Mouse (Mus musculus) hindbrain, embryonic 13.5 days (tissue): ENCODE data around the gene Casq1. TPM values are rescaled to one million over a fixed set of nuclear protein-coding genes. Genes with fewer than 3 reads are reported as not detected.
A peak's percentile ranks its signal among the peaks of the same experiment; 100 is the strongest.

Experiments
- ATAC-seq: fragments of 200-750 bp; cut with Nextera tagmentation; 2 replicates; pipeline ENCODE4 v1.8.0; 2017; ENCODE audit warnings: moderate TSS enrichment; ENCODE audit not compliant: low FRiP score
- H3K27ac ChIP-seq: fragments of 300-500 bp; sonication (generic); 2 replicates; pipeline ENCODE4 v1.5.1; 2015; ENCODE audit warnings: inconsistent platforms, mild to moderate bottlenecking, moderate library complexity
- H3K27me3 ChIP-seq: fragments of 300-500 bp; sonication (generic); 2 replicates; pipeline ENCODE4 v1.6.1; 2015; ENCODE audit warnings: mild to moderate bottlenecking, inconsistent platforms
- H3K36me3 ChIP-seq: fragments of 300-500 bp; sonication (generic); 2 replicates; pipeline ENCODE4 v1.6.1; 2015; ENCODE audit warnings: mild to moderate bottlenecking, inconsistent platforms
- H3K4me1 ChIP-seq: fragments of 300-500 bp; sonication (generic); replicated peaks from 2 replicates; pipeline ENCODE4 v1.6.1; 2015; ENCODE audit warnings: inconsistent platforms
- H3K4me2 ChIP-seq: fragments of 300-500 bp; sonication (generic); 2 replicates; pipeline ENCODE4 v1.6.1; 2015; ENCODE audit warnings: inconsistent platforms, mild to moderate bottlenecking, moderate library complexity
- H3K4me3 ChIP-seq: fragments of 300-500 bp; sonication (generic); 2 replicates; pipeline ENCODE4 v1.5.1; 2015; ENCODE audit warnings: mild to moderate bottlenecking, inconsistent platforms
- H3K9ac ChIP-seq: fragments of 300-500 bp; sonication (generic); 2 replicates; pipeline ENCODE4 v1.6.1; 2015; ENCODE audit warnings: mild to moderate bottlenecking, inconsistent platforms
- H3K9me3 ChIP-seq: fragments of 300-500 bp; sonication (generic); 2 replicates; pipeline ENCODE4 v1.6.1; 2016; ENCODE audit warnings: inconsistent platforms
- WGBS: fragments of 180-500 bp; shearing (Covaris S2); methylation state at CpG from one replicate; pipeline ENCODE4 v1.1.7; 2015; 5-methylcytosine and 5-hydroxymethylcytosine counted together
- polyA plus RNA-seq: library from polyadenylated mRNA; unstranded; fragments of >200 nt; fragmentation: Nextera tagmentation; extraction: Ambion mirVana; gene quantifications from 2 replicates; pipeline ENCODE4 v1.2.1, GENCODE M21; 2015

Gene Casq1
- polyA plus RNA-seq, 1 experiment from 2014 or later: 2.3 TPM

DNA sequence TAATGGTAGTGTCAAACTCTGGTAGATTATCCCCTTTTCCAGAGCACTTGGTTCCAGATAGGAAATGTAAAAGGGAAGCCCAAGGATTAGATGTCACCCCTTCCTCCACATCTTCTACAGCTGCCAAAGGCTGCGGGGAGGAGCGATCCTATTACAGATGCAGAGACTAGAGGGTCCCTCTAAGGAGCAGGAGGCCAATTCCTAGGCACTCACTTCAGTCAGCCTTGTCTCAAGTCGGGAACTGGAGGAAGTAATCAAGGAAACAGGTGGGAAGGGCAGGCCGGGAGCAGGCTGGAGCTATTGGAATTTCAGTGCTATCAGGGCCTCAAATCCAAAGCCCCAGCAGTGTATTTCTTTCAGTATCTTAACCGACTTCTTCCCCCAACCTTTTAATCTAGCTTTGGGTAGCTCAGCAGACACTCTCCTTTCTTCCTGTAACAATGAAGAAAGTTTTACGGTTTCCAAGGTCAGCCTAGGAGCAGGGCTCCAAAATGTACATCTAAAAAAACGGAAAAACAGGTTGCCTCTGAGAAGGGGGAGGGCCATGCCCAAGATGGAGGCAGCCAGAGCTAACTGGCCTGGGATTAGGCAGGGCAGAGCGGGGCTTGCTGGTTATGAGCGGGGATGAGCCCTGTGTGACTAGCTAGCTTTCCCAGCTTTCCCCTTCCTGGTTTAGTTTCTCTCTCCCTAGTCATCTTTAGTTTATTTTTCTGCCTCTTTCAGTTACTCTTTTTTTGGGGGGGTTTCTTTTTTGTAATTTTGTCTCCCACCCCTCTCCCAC, 15.4 kb downstream of the Casq1 start:
- Histone ChIP-seq H3K4me3 (peak overlapping the region; percentile 82), H3K27me3 (no peaks in the 10 kb centered on the region), H3K4me2 (peak overlapping the region; percentile 70), H3K27ac (peak overlapping the region; percentile 95), H3K4me1 (peaks cover 76% of the 10 kb centered on the region), H3K36me3 (peaks cover 13% of the 10 kb centered on the region), H3K9ac (peak overlapping the region; percentile 97), H3K9me3 (no peaks in the 10 kb centered on the region)
- 12% methylated on average over 9 of the region's 9 CpGs for WGBS
- no peak for ATAC-seq

DNA sequence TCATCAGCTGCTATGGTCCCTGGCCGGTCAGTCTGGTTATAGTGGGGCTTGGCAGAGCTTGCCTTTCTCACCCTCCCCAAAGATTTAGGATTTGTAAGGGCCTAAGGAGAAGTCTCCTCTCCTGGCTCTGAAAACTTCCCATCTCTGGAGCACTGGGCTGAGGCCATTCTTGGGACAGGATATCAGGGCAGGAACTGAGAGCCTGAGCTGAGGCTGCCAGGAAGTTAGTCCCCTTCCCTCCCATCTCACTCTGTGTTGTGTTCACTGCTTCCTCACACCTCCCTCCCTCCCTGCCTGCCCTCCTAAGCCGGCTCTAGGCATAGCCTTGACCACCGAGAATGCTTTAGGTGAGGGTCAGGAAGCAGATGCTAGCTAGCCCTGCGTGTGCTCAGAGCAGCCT, 16.1 kb downstream of the Casq1 start:
- 6% methylated on average over 4 of the region's 4 CpGs for WGBS

GRCm38 (mm10) chr1:172202894-172203522, 16.7 kb downstream of the Casq1 start:
- Histone ChIP-seq H3K4me1 (peaks cover 79% of the 10 kb centered on the region), H3K27me3 (no peaks in the 10 kb centered on the region), H3K9me3 (no peaks in the 10 kb centered on the region), H3K27ac (peak overlapping the region; percentile 95), H3K36me3 (peaks cover 23% of the 10 kb centered on the region), H3K9ac (peak overlapping the region; percentile 97), H3K4me2 (peak overlapping the region; percentile 70), H3K4me3 (peak overlapping the region; percentile 82)
- ATAC-seq: peak; percentile 9
- WGBS: 3% methylated on average over 2 of the region's 2 CpGs

More for the DNA sequence above, 16.1 kb downstream of the Casq1 start:
- peak overlapping the region; percentile 95 for H3K27ac ChIP-seq
- no peaks in the 10 kb centered on the region for H3K27me3 ChIP-seq
- H3K4me3 ChIP-seq: peak overlapping the region; percentile 82; the same call in 1 of the 2 replicates
- peaks cover 18% of the 10 kb centered on the region for H3K36me3 ChIP-seq
- no peaks in the 10 kb centered on the region for H3K9me3 ChIP-seq
- ATAC-seq: no peak
- peaks cover 76% of the 10 kb centered on the region for H3K4me1 ChIP-seq
- H3K9ac ChIP-seq: peak overlapping the region; percentile 97
- peak overlapping the region; percentile 70 for H3K4me2 ChIP-seq

GRCm38 (mm10) chr1:172201967-172202880, 17.4 kb downstream of the Casq1 start:
- WGBS: 6% methylated on average over 14 of the region's 14 CpGs
- H3K4me1 ChIP-seq: peaks cover 74% of the 10 kb centered on the region
- no peaks in the 10 kb centered on the region for H3K9me3 ChIP-seq

GRCm38 (mm10) chr1:172200871-172201447, 18.7 kb downstream of the Casq1 start:
- Histone ChIP-seq H3K9me3 (no peaks in the 10 kb centered on the region), H3K4me1 (peaks cover 67% of the 10 kb centered on the region), H3K9ac (peak overlapping the region; percentile 46; the same call in 1 of the 2 replicates), H3K27ac (peak overlapping the region; percentile 95), H3K27me3 (no peaks in the 10 kb centered on the region), H3K4me2 (peak overlapping the region; percentile 70), H3K36me3 (peaks cover 44% of the 10 kb centered on the region), H3K4me3 (peak overlapping the region; percentile 5; the same call in 1 of the 2 replicates)
- WGBS: 4% methylated on average over 7 of the region's 7 CpGs
- peak; percentile 66 for ATAC-seq

More at GRCm38 (mm10) chr1:172201967-172202880, 17.4 kb downstream of the Casq1 start:
- Histone ChIP-seq H3K4me3 (peak overlapping the region; percentile 17), H3K4me2 (peak overlapping the region; percentile 70), H3K36me3 (peaks cover 31% of the 10 kb centered on the region), H3K27me3 (no peaks in the 10 kb centered on the region), H3K9ac (peak overlapping the region; percentile 69), H3K27ac (peak overlapping the region; percentile 95)
- no peak for ATAC-seq

- H3K4me2 ChIP-seq: peak overlapping the region; percentile 70; the same call in 1 of the 2 replicates
- H3K27ac ChIP-seq: peak overlapping the region; percentile 95
- WGBS: 73% methylated on average over 5 of the region's 5 CpGs
- H3K36me3 ChIP-seq: peaks cover 52% of the 10 kb centered on the region
- no peak for ATAC-seq
- peaks cover 60% of the 10 kb centered on the region for H3K4me1 ChIP-seq
- no peak overlapping the region for H3K4me3 ChIP-seq
- no peaks in the 10 kb centered on the region for H3K27me3 ChIP-seq
- no peaks in the 10 kb centered on the region for H3K9me3 ChIP-seq
- H3K9ac ChIP-seq: peak overlapping the region; percentile 21; the same call in 1 of the 2 replicates
Measured at GRCm38 (mm10) chr1:172200161-172200560, 19.5 kb downstream of the Casq1 start.

- Histone ChIP-seq H3K9ac (no peak overlapping the region), H3K27me3 (no peaks in the 10 kb centered on the region), H3K4me3 (no peak overlapping the region), H3K4me1 (peaks cover 49% of the 10 kb centered on the region), H3K36me3 (peaks cover 64% of the 10 kb centered on the region), H3K9me3 (no peaks in the 10 kb centered on the region), H3K27ac (no peak overlapping the region), H3K4me2 (no peak overlapping the region)
- ATAC-seq: no peak
- 90% methylated on average over 4 of the region's 4 CpGs for WGBS
Measured at GRCm38 (mm10) chr1:172198996-172199395, 20.7 kb downstream of the Casq1 start.

DNA sequence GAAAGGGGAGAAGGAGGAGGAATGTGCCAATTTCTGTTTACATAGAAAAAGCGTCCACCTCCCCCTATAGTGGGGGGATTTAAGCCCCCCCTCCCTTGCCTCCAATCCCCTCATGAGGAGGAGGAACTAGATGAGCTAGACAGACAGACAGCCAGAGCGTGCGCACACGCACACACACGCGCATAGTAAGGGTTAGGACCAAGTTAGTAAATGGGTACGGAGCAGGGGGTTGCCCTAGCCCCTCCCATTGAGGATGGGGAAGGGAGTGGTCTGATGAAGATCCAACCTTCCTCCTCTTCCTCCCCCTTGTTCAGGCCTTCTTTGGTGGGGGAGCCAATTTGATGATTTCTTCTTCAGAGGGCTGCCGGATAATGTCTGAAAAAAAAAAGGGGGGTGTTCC, 21.4 kb downstream of the Casq1 start:
- no peak overlapping the region for H3K4me2 ChIP-seq
- 85% methylated on average over 8 of the region's 8 CpGs for whole genome bisulfite sequencing
- no peaks in the 10 kb centered on the region for H3K9me3 ChIP-seq
- peaks cover 42% of the 10 kb centered on the region for H3K4me1 ChIP-seq
- peaks cover 70% of the 10 kb centered on the region for H3K36me3 ChIP-seq
- no peak overlapping the region for H3K9ac ChIP-seq
- peak overlapping the region; percentile 71; the same call in 1 of the 2 replicates for H3K27ac ChIP-seq
- H3K27me3 ChIP-seq: no peaks in the 10 kb centered on the region
- H3K4me3 ChIP-seq: no peak overlapping the region
- ATAC-seq: no peak

DNA sequence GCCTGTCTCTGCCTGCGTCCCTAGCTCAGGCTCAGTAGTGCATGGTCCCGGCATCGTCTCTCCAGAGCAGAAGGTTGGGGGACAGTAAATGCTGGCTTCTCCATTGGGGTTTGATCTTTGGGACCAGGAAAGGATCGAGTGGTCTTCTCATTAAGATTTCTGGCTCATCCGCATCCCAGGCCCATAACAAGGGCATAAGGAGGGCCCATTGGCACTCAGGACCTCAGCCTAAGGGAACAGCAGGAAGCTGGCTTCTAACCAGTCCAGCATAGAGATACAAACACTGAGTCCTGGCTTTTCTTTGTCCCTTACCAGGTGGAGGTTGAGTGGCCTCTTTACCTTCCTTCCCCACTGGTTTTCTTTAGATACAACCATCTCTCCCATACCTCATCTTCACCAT, 21.8 kb downstream of the Casq1 start:
- Histone ChIP-seq H3K9me3 (no peaks in the 10 kb centered on the region), H3K27me3 (no peaks in the 10 kb centered on the region)
- 82% methylated on average over 5 of the region's 5 CpGs for WGBS

GRCm38 (mm10) chr1:172197146-172197545, 22.5 kb downstream of the Casq1 start:
- peaks cover 30% of the 10 kb centered on the region for H3K4me1 ChIP-seq
- ATAC-seq: no peak

More for the DNA sequence above, 21.8 kb downstream of the Casq1 start:
- peak overlapping the region; percentile 71 for H3K27ac ChIP-seq
- no peak for ATAC-seq
- H3K4me1 ChIP-seq: peaks cover 37% of the 10 kb centered on the region
- peaks cover 70% of the 10 kb centered on the region for H3K36me3 ChIP-seq
- H3K9ac ChIP-seq: no peak overlapping the region
- H3K4me3 ChIP-seq: no peak overlapping the region
- H3K4me2 ChIP-seq: no peak overlapping the region

DNA sequence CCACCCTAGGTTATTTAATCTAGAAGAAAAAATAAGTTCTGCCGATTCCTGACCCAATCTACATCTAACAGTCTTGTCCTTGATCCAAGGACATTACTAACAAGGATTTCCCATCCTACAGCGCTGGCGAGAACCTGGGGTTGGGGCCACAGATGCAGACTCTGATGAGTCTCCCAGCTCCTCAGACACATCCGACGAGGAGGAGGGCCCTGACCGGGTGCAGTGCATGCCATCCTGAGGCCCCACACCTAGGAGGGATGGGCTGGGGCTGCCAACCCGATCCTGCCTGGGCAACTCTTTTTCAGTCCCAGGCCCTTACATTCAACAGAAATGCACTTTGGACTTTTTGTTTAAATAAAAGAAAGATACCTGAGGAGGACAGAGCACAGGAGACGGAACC, 25.2 kb downstream of the Casq1 start:
- no peaks in the 10 kb centered on the region for H3K9me3 ChIP-seq
- 77% methylated on average over 8 of the region's 8 CpGs for WGBS
- H3K27me3 ChIP-seq: no peaks in the 10 kb centered on the region
- no peak overlapping the region for H3K4me3 ChIP-seq
- H3K36me3 ChIP-seq: peaks cover 89% of the 10 kb centered on the region
- H3K4me2 ChIP-seq: no peak overlapping the region
- no peak for ATAC-seq
- H3K27ac ChIP-seq: peak overlapping the region; percentile 32
- peaks cover 3% of the 10 kb centered on the region; the same call in 1 of the 2 replicates for H3K4me1 ChIP-seq
- H3K9ac ChIP-seq: peak overlapping the region; percentile 19; the same call in 1 of the 2 replicates

More at GRCm38 (mm10) chr1:172197146-172197545, 22.5 kb downstream of the Casq1 start:
- Histone ChIP-seq H3K27ac (no peak overlapping the region), H3K9me3 (no peaks in the 10 kb centered on the region), H3K36me3 (peaks cover 77% of the 10 kb centered on the region), H3K4me2 (no peak overlapping the region), H3K27me3 (no peaks in the 10 kb centered on the region), H3K4me3 (no peak overlapping the region), H3K9ac (no peak overlapping the region)
- 89% methylated on average over 3 of the region's 3 CpGs for WGBS
